In the genomic region with DNA sequence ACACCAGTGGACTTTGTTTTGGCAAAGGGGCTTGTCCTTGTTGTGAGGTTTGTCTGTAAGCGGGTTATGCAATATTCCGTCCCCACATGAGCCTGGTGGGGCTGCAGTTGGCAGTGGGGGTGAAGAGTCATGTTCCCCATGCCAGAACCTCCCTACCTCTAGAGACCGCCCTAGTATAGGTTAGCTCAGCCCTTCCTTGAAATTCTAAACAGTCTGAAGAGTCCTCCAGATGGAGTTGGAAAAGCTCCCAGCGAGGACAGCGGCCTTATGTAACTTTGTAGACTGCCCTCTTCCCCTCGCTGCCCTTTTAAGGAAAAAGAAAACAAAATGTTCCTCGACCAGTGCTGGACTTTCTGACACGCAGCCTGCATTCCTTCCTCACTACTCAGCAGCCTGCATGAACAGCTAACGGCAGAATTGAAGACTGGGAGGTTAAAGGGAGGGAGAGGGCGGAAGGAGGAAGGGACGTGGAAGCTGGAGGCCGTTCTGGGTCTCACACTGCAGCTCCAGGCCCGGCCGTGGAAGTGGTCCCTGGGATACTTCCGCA, we compare ENCODE assay signal across 8 mouse cellular contexts. TPM values are rescaled to one million over a fixed set of nuclear protein-coding genes. Genes with fewer than 3 reads are reported as not detected.
DNase-seq lines count a peak whose midpoint lies in the region; ATAC-seq and TF ChIP-seq lines count a peak whose summit lies in the region.

No protein-coding gene starts in this region.

- DNase-seq in spleen, adult 2 months (ENCODE audit: low read depth in 1 of 2, low spot score in 2 of 2), result no peak
- DNase-seq in spleen, postnatal 4 days (ENCODE audit: low spot score in 2 of 2), result no peak
- peak; percentile 86 for DNase-seq in heart, postnatal 25 days (ENCODE audit: low spot score)
- DNase-seq in skeletal muscle tissue, adult 2 months (ENCODE audit: low read depth, low spot score), result peak; percentile 96
- DNase-seq in layer of hippocampus, postnatal 36 days, result no peak
- DNase-seq in MN1 (ENCODE audit: low spot score), result no peak

- no peak for TF ChIP-seq CTCF in spleen, adult 2 months (IDR thresholded peaks at IDR 0.05; ENCODE audit: extremely low read depth, insufficient read depth, insufficient read length, insufficient replicate concordance)

- no peak overlapping the region for H3K9ac ChIP-seq in embryonic facial prominence, embryonic 13.5 days
- H3K9ac ChIP-seq in liver, embryonic 12.5 days, result no peak overlapping the region

- 68% methylated on average over 15 of the region's 15 CpGs for WGBS in spleen, adult 2 months
- 41% methylated on average over 15 of the region's 15 CpGs for WGBS in embryonic facial prominence, embryonic 13.5 days
- 43% methylated on average over 15 of the region's 15 CpGs for WGBS in liver, embryonic 12.5 days (ENCODE audit: insufficient replicate concordance)

- H3K9me3 ChIP-seq in embryonic facial prominence, embryonic 13.5 days, result no peaks in the 10 kb centered on the region
- H3K9me3 ChIP-seq in liver, embryonic 12.5 days (replicated peaks), result no peaks in the 10 kb centered on the region

- H3K4me2 ChIP-seq in embryonic facial prominence, embryonic 13.5 days, result peak overlapping the region; percentile 17; the same call in 1 of the 2 replicates
- H3K4me2 ChIP-seq in liver, embryonic 12.5 days, result no peak overlapping the region

- ATAC-seq in embryonic facial prominence, embryonic 13.5 days (ENCODE audit: insufficient number of reproducible peaks, insufficient read depth, low FRiP score, low TSS enrichment, low read depth), result no peak
- no peak for ATAC-seq in liver, embryonic 12.5 days

- no peaks in the 10 kb centered on the region for H3K36me3 ChIP-seq in spleen, adult 2 months (ENCODE audit: control insufficient read depth, insufficient read depth, low read length)
- 0 out of 2 replicates have a peak, but pooled peaks cover 3% of the 10 kb centered on the region for H3K36me3 ChIP-seq in embryonic facial prominence, embryonic 13.5 days
- H3K36me3 ChIP-seq in liver, embryonic 12.5 days, result no peaks in the 10 kb centered on the region

- H3K4me1 ChIP-seq in spleen, adult 2 months (ENCODE audit: control insufficient read depth, insufficient read depth, insufficient read length), result no peaks in the 10 kb centered on the region
- peaks cover 45% of the 10 kb centered on the region for H3K4me1 ChIP-seq in embryonic facial prominence, embryonic 13.5 days
- peaks cover 4% of the 10 kb centered on the region; the same call in 1 of the 2 replicates for H3K4me1 ChIP-seq in liver, embryonic 12.5 days

- intact Hi-C loops in heart, postnatal 25 days (cut with DNase I), result no loop called here

- H3K27ac ChIP-seq in spleen, adult 2 months (ENCODE audit: insufficient read depth, low read length), result peak overlapping the region; percentile 76
- H3K27ac ChIP-seq in embryonic facial prominence, embryonic 13.5 days, result peak overlapping the region; percentile 70
- H3K27ac ChIP-seq in liver, embryonic 12.5 days, result peak overlapping the region; percentile 12; the same call in 1 of the 2 replicates

- no peak overlapping the region for H3K4me3 ChIP-seq in spleen, adult 2 months (ENCODE audit: extremely low read depth, insufficient read depth, insufficient read length)
- H3K4me3 ChIP-seq in embryonic facial prominence, embryonic 13.5 days, result no peak overlapping the region
- no peak overlapping the region for H3K4me3 ChIP-seq in liver, embryonic 12.5 days

- no peak for TF ChIP-seq POLR2A in spleen, adult 2 months (IDR thresholded peaks at IDR 0.05; ENCODE audit: low read depth, low read length)

- H3K27me3 ChIP-seq in spleen, adult 2 months (ENCODE audit: control insufficient read depth, insufficient read depth, low read length), result no peaks in the 10 kb centered on the region
- H3K27me3 ChIP-seq in embryonic facial prominence, embryonic 13.5 days, result no peaks in the 10 kb centered on the region
- H3K27me3 ChIP-seq in liver, embryonic 12.5 days (replicated peaks), result peaks cover 15% of the 10 kb centered on the region

RNA-seq across cellular contexts. Expression of a gene that starts 12.6 kb away (rescaled TPM):
- polyA plus RNA-seq in spleen, adult 2 months (2012; rRNA removed), result 7.4 and 8.5 TPM in 2 replicates
- 13.1 and 17.2 TPM in 2 replicates for polyA plus RNA-seq in embryonic facial prominence, embryonic 13.5 days (2015; fragmentation: Nextera tagmentation; extraction: Ambion mirVana)
- 10 to 100 TPM; 35.3 to 49.1 TPM for total RNA-seq in heart, postnatal 25 days (2021)
- polyA plus RNA-seq in liver, embryonic 12.5 days (2016; fragmentation: Nextera tagmentation; extraction: Ambion mirVana), result 1.7 and 1.9 TPM in 2 replicates
- total RNA-seq in layer of hippocampus, postnatal 36 days (2021), result 100 to 1,000 TPM; 104 to 120 TPM

RNA-seq across cellular contexts. Expression of a gene that starts 34.5 kb away (rescaled TPM):
- polyA plus RNA-seq in spleen, adult 2 months (2012; rRNA removed), result not detected in 2 replicates
- 0.20 TPM in 1 of 2 replicates, not detected in the other for polyA plus RNA-seq in embryonic facial prominence, embryonic 13.5 days (2015; fragmentation: Nextera tagmentation; extraction: Ambion mirVana)
- not detected for total RNA-seq in heart, postnatal 25 days (2021)
- not detected in 2 replicates for polyA plus RNA-seq in liver, embryonic 12.5 days (2016; fragmentation: Nextera tagmentation; extraction: Ambion mirVana)
- total RNA-seq in layer of hippocampus, postnatal 36 days (2021), result 1 to 10 TPM in 1 of 2 experiments, under 1 TPM in 1; 0.72 to 2.6 TPM

RNA-seq across cellular contexts. Expression of a gene that starts 47.3 kb away (rescaled TPM):
- 49.6 and 64.5 TPM in 2 replicates for polyA plus RNA-seq in spleen, adult 2 months (2012; rRNA removed)
- 7.0 and 8.8 TPM in 2 replicates for polyA plus RNA-seq in embryonic facial prominence, embryonic 13.5 days (2015; fragmentation: Nextera tagmentation; extraction: Ambion mirVana)
- total RNA-seq in heart, postnatal 25 days (2021), result 10 to 100 TPM; 33.1 to 34.4 TPM
- 2.8 and 3.2 TPM in 2 replicates for polyA plus RNA-seq in liver, embryonic 12.5 days (2016; fragmentation: Nextera tagmentation; extraction: Ambion mirVana)
- 10 to 100 TPM; 76.2 to 76.3 TPM for total RNA-seq in layer of hippocampus, postnatal 36 days (2021)

Comparison
In these comparisons a context has a peak if more than half of its experiments do, and no peak if none do; other contexts are left out.
1. DNase-seq: peak in heart, postnatal 25 days (single experiment) and skeletal muscle tissue, adult 2 months (single experiment); none in spleen, adult 2 months (0 of 2), spleen, postnatal 4 days (0 of 2), layer of hippocampus, postnatal 36 days (0 of 2) and MN1 (single experiment).
2. H3K27ac ChIP-seq: peak in every context shown above with its lines; median percentile 76 in spleen, adult 2 months; 70 in embryonic facial prominence, embryonic 13.5 days; 12 in liver, embryonic 12.5 days.